Mouse (Mus musculus) leukemia stem cell, adult 10-12 weeks (primary cell): ENCODE measurements around the gene Iqsec2. TPM values are rescaled to one million over a fixed set of nuclear protein-coding genes. Genes with fewer than 3 reads are reported as not detected.

ENCODE experiments used
- polyA plus RNA-seq: library from polyadenylated mRNA; stranded (reverse); fragments of >175 nt; gene quantifications from 2 replicates; pipeline ENCODE4 v1.2.3, GENCODE M21; 2012; ENCODE audit warnings: low replicate concordance

Iqsec2 gene
- polyA plus RNA-seq: 5.1 and 9.8 TPM in 2 replicates

DNA sequence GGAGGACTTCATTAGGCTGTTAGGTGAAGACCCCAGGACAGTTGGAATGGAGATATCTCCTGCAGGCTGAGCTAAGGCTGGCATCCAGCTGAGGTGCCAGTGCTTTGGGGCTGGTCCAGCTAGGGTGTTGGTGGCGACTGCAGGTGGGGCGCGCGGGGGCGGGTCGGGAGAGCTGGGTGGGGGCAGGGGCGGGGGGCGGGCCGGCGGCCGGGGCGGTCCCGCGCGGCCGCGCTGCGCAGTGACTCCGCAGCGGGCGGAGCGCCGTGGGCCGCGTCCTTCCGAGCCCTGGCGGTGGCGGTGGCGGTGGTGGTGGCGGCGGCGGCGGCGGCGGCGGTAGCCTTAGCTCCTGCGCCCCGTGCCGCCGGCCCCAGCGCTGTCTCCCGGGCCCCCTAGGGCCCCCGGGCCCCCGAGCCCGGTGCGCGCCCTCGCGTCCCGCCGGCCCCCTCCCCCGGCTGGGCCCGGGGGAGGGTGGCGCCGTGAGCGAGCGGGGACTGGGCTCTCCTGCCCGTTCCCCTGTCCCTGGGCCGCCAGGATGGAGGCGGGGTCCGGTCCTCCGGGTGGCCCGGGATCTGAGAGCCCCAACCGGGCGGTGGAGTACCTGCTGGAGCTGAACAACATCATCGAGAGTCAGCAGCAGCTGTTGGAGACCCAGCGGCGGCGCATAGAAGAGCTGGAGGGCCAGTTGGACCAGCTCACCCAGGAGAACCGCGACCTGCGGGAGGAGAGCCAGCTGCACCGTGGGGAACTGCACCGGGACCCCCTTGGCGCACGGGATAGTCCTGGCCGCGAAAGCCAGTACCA is at the start of gene Iqsec2:
Iqsec2 (plus strand) TSS at position 328 of the 801 bp plus-strand sequence.

DNA sequence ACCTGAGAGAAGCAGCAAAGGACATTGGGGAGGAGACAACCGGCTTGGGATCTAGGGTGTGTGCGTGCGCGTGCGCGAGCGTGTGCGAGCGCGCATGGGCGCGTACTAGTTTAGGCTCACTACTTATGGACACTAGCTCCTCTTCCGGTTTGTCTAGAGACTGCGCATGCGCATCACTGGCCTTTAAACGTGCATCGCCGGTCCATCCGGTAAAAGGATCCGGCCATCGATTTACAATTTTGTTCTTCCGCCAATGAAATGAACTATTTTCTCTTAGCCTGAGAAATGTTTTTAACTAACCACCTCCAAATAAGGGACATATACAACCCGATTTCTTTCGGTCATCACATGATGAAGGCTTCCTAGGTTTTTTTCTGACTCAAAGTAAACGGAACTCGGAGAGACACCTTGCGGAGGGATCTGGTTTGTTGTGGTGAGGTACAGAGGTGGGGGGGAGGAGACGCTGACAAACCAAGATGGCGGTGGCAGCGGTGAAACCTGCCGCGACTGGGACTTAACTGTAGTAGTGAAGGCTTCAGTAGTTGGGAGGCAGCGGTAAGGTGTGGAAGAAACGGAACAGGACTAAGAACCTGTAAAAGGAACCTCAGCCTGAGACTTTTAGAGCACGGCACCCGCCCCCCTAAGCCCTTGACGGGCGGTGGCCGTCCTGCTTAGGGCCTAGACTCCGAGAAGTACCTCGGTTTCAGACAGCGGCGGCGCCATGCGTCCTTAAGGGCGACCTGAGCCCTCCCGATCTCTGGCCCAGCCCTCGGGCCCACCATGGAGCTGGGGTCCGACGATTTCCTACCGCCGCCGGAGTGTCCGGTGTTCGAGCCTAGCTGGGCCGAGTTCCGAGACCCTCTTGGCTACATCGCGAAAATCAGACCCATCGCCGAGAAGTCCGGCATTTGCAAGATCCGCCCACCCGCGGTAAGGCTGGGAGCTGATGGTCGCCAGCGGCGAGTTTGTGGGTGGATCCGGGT is 89.0 kb downstream of the Iqsec2 start, which contains the start of gene Kdm5c:
Kdm5c (plus strand) TSS at position 240 of the 983 bp plus-strand sequence.

Other genes with a start within 250 kb of the Iqsec2 start
- 9.1 and 15.0 TPM in 2 replicates for gene Hsd17b10, start 142.4 kb upstream of the Iqsec2 start, polyA plus RNA-seq
- 0.11 and 0.42 TPM in 2 replicates for gene Ribc1, start 128.0 kb upstream of the Iqsec2 start, polyA plus RNA-seq
- gene Smc1a, start 127.8 kb upstream of the Iqsec2 start, polyA plus RNA-seq: 8.4 and 9.0 TPM in 2 replicates
- gene Kdm5c, start 88.8 kb downstream of the Iqsec2 start, polyA plus RNA-seq: 64.1 and 80.7 TPM in 2 replicates
- 0.88 and 1.0 TPM in 2 replicates for gene Kantr, start 183.2 kb downstream of the Iqsec2 start, polyA plus RNA-seq
- gene Tspyl2, start 198.2 kb downstream of the Iqsec2 start, polyA plus RNA-seq: 7.0 and 21.1 TPM in 2 replicates
- not detected in 2 replicates for gene Gpr173, start 224.4 kb downstream of the Iqsec2 start, polyA plus RNA-seq